Mouse (Mus musculus) midbrain, embryonic 15.5 days (tissue): ENCODE results near the gene Shisal2a. TPM values are rescaled to one million over a fixed set of nuclear protein-coding genes. Genes with fewer than 3 reads are reported as not detected.

ENCODE experiments used
- ATAC-seq: fragments of 200-750 bp; cut with Nextera tagmentation; replicated peaks from 2 replicates; pipeline ENCODE4 v1.8.0; 2017; ENCODE audit warnings: moderate TSS enrichment
- H3K27ac ChIP-seq: fragments of 300-500 bp; sonication (generic); 2 replicates; pipeline ENCODE4 v1.5.1; 2015; ENCODE audit warnings: mild to moderate bottlenecking, inconsistent platforms
- H3K27me3 ChIP-seq: fragments of 300-500 bp; sonication (generic); replicated peaks from 2 replicates; pipeline ENCODE4 v1.6.1; 2015; ENCODE audit warnings: inconsistent platforms
- H3K36me3 ChIP-seq: fragments of 300-500 bp; sonication (generic); replicated peaks from 2 replicates; pipeline ENCODE4 v1.6.1; 2015; ENCODE audit warnings: inconsistent platforms
- H3K4me1 ChIP-seq: fragments of 300-500 bp; sonication (generic); 2 replicates; pipeline ENCODE4 v1.6.1; 2015; ENCODE audit warnings: inconsistent platforms
- H3K4me2 ChIP-seq: fragments of 300-500 bp; sonication (generic); 2 replicates; pipeline ENCODE4 v1.6.1; 2015; ENCODE audit warnings: inconsistent platforms, mild to moderate bottlenecking, moderate library complexity
- H3K4me3 ChIP-seq: fragments of 300-500 bp; sonication (generic); 2 replicates; pipeline ENCODE4 v1.5.1; 2015; ENCODE audit warnings: mild to moderate bottlenecking, inconsistent platforms
- H3K9ac ChIP-seq: fragments of 300-500 bp; sonication (generic); 2 replicates; pipeline ENCODE4 v1.6.1; 2015; ENCODE audit warnings: mild to moderate bottlenecking, inconsistent platforms
- H3K9me3 ChIP-seq: fragments of 300-500 bp; sonication (generic); 2 replicates; pipeline ENCODE4 v1.6.1; 2016; ENCODE audit warnings: inconsistent platforms
- WGBS: fragments of 180-500 bp; shearing (Covaris S2); methylation state at CpG from one replicate; pipeline ENCODE4 v1.1.7; 2015; ENCODE audit warnings: mixed read lengths; 5-methylcytosine and 5-hydroxymethylcytosine counted together
- polyA plus RNA-seq: library from polyadenylated mRNA; unstranded; fragments of >200 nt; fragmentation: Nextera tagmentation; extraction: Ambion mirVana; gene quantifications from 2 replicates; pipeline ENCODE4 v1.2.1, GENCODE M21; 2015

Gene Shisal2a
- polyA plus RNA-seq, 1 experiment from 2014 or later, result 6.4 TPM

DNA sequence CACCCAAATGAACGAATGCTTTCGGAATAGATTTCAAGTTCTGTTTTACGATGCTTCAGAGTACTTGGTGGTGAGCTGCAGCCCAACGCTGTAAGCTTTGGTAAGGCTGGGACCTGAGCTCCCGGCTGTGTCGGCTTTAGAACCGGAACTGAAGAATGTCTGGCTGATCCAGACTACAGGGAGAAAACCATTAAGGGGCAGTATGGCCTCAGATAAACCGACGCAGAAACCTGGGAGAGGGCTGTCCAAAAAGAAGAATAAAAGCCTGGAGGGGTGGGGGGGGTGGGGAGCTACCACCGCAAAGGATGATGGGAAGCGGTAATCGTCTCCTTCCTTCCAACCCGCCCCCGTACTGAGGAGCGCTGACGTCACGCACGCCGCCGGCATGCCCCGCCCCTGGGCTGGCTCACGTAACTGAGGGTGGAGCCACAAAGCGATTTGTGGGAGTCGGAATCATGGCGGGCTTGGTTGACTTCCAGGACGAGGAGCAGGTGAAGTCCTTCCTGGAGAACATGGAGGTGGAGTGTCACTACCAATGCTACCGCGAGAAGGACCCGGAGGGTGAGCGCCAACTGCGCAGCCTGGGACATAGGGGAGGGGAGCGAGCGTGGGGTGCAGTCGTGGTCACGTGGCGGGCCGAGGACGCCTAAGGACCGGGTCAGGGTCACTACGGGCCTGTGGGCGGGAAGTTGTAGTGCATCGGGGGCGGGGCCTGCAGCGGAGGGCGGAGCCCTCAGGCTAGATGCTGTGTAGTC is 55.2 kb downstream of the Shisal2a start, which contains the start of gene Coa7:
Gene Coa7 (plus strand): TSS at position 411 of the 755 bp plus-strand sequence.
- Histone ChIP-seq H3K9ac (peak within 1 kb of the TSS; percentile 76), H3K4me1 (peaks cover 17% of the 10 kb centered on the region), H3K27me3 (no peaks in the 10 kb centered on the region), H3K4me2 (peak within 1 kb of the TSS; percentile 70), H3K27ac (peak within 1 kb of the TSS; percentile 97), H3K9me3 (no peaks in the 10 kb centered on the region), H3K4me3 (peak within 1 kb of the TSS; percentile 79), H3K36me3 (no peaks in the 10 kb centered on the region)
- ATAC-seq, result peak; percentile 94
- under 1% methylated on average over 44 of the region's 45 CpGs for WGBS

DNA sequence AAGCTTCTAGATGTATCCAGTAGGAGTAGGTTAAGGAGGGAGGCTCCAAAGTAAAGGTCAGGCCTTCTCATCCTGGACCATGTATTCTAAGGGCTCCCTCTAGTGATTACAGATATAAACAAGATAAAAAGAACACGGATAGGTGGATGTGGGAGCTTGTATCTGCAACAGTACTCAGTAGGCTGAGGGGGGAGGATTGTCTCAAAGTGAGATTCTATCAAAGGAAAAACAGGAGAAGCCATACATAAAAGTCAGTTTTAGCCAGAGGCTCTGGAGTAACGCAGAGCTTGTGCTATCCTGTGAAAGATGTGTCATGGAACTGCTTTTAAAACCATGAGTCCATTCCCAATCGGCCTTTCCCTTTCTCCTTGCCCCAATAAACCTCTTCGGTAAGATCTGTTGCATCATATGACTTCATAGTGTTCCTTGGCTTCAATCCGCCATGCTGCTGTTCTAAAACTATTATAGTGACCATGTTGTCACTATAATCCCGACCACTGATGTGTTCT is 56.0 kb downstream of the Shisal2a start:
- ATAC-seq, result peak; percentile 50
- 32% methylated on average over 6 of the region's 6 CpGs for WGBS
- Histone ChIP-seq H3K4me1 (peaks cover 17% of the 10 kb centered on the region), H3K9me3 (no peaks in the 10 kb centered on the region), H3K27me3 (no peaks in the 10 kb centered on the region), H3K9ac (peak overlapping the region; percentile 76), H3K4me2 (peak overlapping the region; percentile 70), H3K4me3 (peak overlapping the region; percentile 79), H3K27ac (peak overlapping the region; percentile 97), H3K36me3 (no peaks in the 10 kb centered on the region)

DNA sequence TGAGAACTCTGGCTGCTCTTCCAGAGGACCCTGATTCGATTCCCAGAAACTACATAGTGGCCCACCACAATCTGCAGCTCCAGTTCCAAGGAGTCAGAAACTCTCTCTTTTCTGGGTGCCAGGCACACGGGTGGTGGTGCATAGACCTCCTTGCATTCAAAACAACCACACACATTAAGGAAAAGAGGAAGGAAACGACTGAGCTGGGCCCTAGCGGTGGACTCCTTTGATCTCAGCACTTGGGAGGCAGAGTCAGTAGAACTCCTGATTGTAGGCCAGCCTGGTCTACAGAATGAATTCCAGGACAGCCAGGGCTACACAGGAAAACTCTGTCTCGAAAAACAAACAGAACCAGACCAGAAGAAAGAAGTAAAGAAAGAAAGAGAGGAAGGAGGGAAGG is 59.6 kb downstream of the Shisal2a start:
- no peak overlapping the region for H3K27ac ChIP-seq
- no peak overlapping the region for H3K9ac ChIP-seq
- no peak overlapping the region for H3K4me3 ChIP-seq
- no peak overlapping the region for H3K4me2 ChIP-seq
- peaks cover 10% of the 10 kb centered on the region for H3K4me1 ChIP-seq
- WGBS, result 65% methylated on average over 5 of the region's 5 CpGs
- no peaks in the 10 kb centered on the region for H3K36me3 ChIP-seq
- no peaks in the 10 kb centered on the region for H3K27me3 ChIP-seq
- no peak for ATAC-seq
- no peaks in the 10 kb centered on the region for H3K9me3 ChIP-seq

DNA sequence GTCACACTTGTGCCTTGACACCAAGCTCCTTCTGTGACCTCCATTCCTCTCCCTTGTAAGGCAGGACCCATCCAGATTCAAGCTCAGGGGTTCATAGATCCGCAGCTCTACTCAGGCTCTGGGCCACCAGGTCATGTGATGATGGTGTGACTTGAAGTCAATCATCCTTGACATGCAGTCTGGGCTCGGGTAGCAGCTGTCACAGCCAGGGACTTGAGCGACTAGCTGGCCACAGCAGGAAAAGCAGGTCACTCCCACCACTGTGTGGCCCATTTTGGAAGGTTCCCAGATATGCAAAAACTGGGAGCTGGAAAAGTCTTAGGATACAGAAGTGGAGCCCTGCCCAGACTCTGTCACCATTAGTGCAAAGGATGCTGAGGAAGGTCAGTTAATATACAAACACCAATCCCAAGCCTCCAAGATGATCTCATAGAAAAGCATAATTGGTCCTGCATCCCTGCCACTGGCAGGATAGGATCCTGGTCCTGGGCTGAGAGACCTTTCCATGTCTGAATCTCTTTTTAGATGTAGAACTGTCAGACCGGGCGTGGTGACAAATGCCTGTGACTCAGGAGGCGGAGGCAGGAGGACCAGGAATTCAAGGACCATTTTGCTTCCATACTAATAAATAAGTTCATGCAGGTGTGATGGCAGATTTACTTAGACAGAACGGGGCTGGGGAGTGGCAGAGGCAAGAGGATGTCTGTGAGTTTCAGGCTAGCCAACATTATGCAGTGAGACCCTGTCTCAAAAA is 62.3 kb downstream of the Shisal2a start:
- no peak for ATAC-seq
- H3K9ac ChIP-seq, result no peak overlapping the region
- no peaks in the 10 kb centered on the region for H3K36me3 ChIP-seq
- H3K27ac ChIP-seq, result no peak overlapping the region
- H3K4me1 ChIP-seq, result no peaks in the 10 kb centered on the region
- 76% methylated on average over 7 of the region's 7 CpGs for WGBS
- H3K4me2 ChIP-seq, result no peak overlapping the region
- H3K9me3 ChIP-seq, result no peaks in the 10 kb centered on the region
- no peaks in the 10 kb centered on the region for H3K27me3 ChIP-seq
- H3K4me3 ChIP-seq, result no peak overlapping the region

DNA sequence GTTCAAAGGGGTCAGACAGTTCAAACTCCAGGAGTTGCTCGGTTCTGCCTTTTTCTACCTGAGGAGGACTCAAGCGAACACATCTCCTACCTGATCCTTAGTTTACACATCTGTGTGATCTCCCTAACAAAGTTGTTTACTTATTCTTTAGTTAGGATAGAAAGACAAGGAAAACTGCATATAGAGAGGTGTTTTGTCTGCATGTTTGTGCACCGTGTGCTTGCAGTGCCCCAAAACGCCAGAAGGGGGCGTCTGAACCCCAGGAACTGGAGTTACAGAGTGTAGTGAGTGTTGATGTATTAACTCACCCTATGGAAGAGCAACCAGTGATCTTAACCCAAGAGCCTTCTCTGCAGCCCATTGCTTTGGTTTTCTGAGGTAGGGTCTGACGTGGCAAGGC is 63.4 kb downstream of the Shisal2a start:
- no peaks in the 10 kb centered on the region for H3K4me1 ChIP-seq
- H3K36me3 ChIP-seq, result no peaks in the 10 kb centered on the region
- 77% methylated on average over 6 of the region's 6 CpGs for WGBS
- no peak overlapping the region for H3K4me3 ChIP-seq
- ATAC-seq, result no peak
- no peak overlapping the region for H3K4me2 ChIP-seq
- no peak overlapping the region for H3K27ac ChIP-seq
- no peaks in the 10 kb centered on the region for H3K27me3 ChIP-seq
- H3K9me3 ChIP-seq, result no peaks in the 10 kb centered on the region
- H3K9ac ChIP-seq, result no peak overlapping the region

DNA sequence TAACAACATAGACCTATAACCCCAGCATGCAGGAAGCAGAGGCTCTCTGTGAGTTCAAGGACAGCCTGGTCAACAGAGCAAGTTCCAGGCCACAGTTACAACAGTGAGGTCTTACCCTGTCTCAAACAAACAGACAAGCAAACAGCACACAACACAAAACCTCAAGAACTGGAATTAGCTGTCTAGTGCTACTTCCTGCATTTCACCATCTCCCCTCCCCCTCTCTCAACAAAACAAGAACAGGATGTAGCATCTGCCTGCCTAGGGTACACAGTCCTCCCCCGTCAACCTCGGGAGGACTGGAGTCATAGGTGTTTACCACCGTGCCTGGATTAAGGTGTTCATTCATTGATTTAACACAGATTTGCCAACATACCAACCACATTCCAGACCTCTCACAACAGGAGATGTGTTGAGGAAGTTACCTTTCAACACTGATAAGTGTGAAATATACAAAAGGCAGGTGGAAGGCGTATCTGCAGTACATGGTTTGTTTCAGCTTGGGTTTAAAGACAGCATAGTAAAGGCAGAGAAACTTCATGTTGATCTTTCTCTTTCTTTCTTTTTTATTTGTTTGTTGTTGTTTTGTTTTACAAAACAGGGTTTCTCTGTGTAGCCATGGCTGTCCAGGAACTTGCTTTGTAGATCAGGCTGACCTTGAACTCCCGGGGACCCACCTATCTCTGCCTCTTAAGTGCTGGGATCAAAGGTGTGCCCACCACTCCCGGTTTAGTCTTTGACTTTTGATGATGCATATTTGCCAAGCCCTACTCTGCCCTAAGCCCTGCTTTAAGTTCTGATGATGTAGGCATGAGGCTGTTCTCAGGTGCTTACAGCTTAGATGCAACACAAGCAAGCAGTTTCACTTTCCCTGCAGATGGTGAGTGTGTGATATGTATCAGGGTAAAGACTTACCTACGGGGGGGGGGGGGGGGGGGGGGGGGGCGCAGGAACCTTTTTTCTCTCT is 64.2 kb downstream of the Shisal2a start:
- Histone ChIP-seq H3K4me1 (no peaks in the 10 kb centered on the region), H3K9ac (no peak overlapping the region), H3K36me3 (no peaks in the 10 kb centered on the region), H3K4me2 (no peak overlapping the region), H3K27me3 (no peaks in the 10 kb centered on the region), H3K27ac (no peak overlapping the region), H3K4me3 (no peak overlapping the region), H3K9me3 (no peaks in the 10 kb centered on the region)
- no peak for ATAC-seq
- 92% methylated on average over 7 of the region's 8 CpGs for WGBS

Other genes with a start within 250 kb of the Shisal2a start
- gene Scp2, start 238.4 kb downstream of the Shisal2a start, polyA plus RNA-seq, result 189 and 198 TPM in 2 replicates
- 7.2 and 9.6 TPM in 2 replicates for gene Echdc2, start 217.9 kb downstream of the Shisal2a start, polyA plus RNA-seq
- gene Zyg11a, start 165.3 kb downstream of the Shisal2a start, polyA plus RNA-seq, result 0.09 TPM in 1 of 2 replicates, not detected in the other
- gene Zyg11b, start 82.3 kb downstream of the Shisal2a start, polyA plus RNA-seq, result 33.9 and 37.3 TPM in 2 replicates
- 51.1 and 51.4 TPM in 2 replicates for gene Coa7, start 55.2 kb downstream of the Shisal2a start, polyA plus RNA-seq
- 25.1 and 29.1 TPM in 2 replicates for gene Gpx7, start 23.6 kb upstream of the Shisal2a start, polyA plus RNA-seq
- 58.8 and 70.0 TPM in 2 replicates for gene Tut4, start 76.1 kb upstream of the Shisal2a start, polyA plus RNA-seq
- 77.2 and 78.1 TPM in 2 replicates for gene Prpf38a, start 196.0 kb upstream of the Shisal2a start, polyA plus RNA-seq
- 0.98 and 1.7 TPM in 2 replicates for gene Orc1, start 196.1 kb upstream of the Shisal2a start, polyA plus RNA-seq
- gene Cc2d1b, start 236.6 kb upstream of the Shisal2a start, polyA plus RNA-seq, result 19.7 and 24.4 TPM in 2 replicates